Mouse (Mus musculus) adrenal gland, postnatal 0 days (tissue): Measurements from ENCODE around the gene Gm3286. TPM values are rescaled to one million over a fixed set of nuclear protein-coding genes. Genes with fewer than 3 reads are reported as not detected.

Source experiments
- polyA plus RNA-seq: library from polyadenylated mRNA; unstranded; fragments of >200 nt; fragmentation: Nextera tagmentation; extraction: Ambion mirVana; gene quantifications from 2 replicates; pipeline ENCODE4 v1.2.1, GENCODE M21; 2015

Gm3286 gene
- not detected in 2 replicates for polyA plus RNA-seq

GRCm38 (mm10) chr5:95510458-95510857 is at the start of gene Gm3286:
Gene Gm3286 (plus strand): TSS chr5:95510758.

Other genes starting within 250 kb of the Gm3286 start
- gene Gm10424, start 238.0 kb upstream of the Gm3286 start, polyA plus RNA-seq: not detected in 2 replicates
- not detected in 2 replicates for gene Gm3259, start 204.8 kb upstream of the Gm3286 start, polyA plus RNA-seq
- gene D5Ertd577e, start 54.0 kb upstream of the Gm3286 start, polyA plus RNA-seq: not detected in 2 replicates
- gene Gm7971, start 84.1 kb downstream of the Gm3286 start, polyA plus RNA-seq: not detected in 2 replicates
- gene Gm7978, start 225.4 kb downstream of the Gm3286 start, polyA plus RNA-seq: not detected in 2 replicates
- not detected in 2 replicates for gene Gm7982, start 231.3 kb downstream of the Gm3286 start, polyA plus RNA-seq